Mouse (Mus musculus) forebrain, embryonic 10.5 days (tissue): ENCODE data around the gene Ly6g6e. TPM values are rescaled to one million over a fixed set of nuclear protein-coding genes. Genes with fewer than 3 reads are reported as not detected.

Experiments
- DNase-seq: peaks from one replicate; pipeline ENCODE4 v3.0.0-alpha.2; 2017; ENCODE audit warnings: low spot score; ENCODE audit errors: extremely low spot score
- H3K27ac ChIP-seq: fragments of 300-500 bp; sonication (generic); 2 replicates; pipeline ENCODE4 v1.5.1; 2016; ENCODE audit warnings: mild to moderate bottlenecking
- H3K27me3 ChIP-seq: fragments of 300-500 bp; sonication (generic); 2 replicates; pipeline ENCODE4 v1.6.1; 2016; ENCODE audit warnings: mild to moderate bottlenecking; ENCODE audit not compliant: poor library complexity, severe bottlenecking
- H3K36me3 ChIP-seq: fragments of 300-500 bp; sonication (generic); replicated peaks from 2 replicates; pipeline ENCODE4 v1.6.1; 2016; ENCODE audit warnings: mild to moderate bottlenecking, moderate library complexity
- H3K4me1 ChIP-seq: fragments of 300-500 bp; sonication (generic); 2 replicates; pipeline ENCODE4 v1.6.1; 2016
- H3K4me3 ChIP-seq: fragments of 300-500 bp; sonication (generic); 2 replicates; pipeline ENCODE4 v1.5.1; 2016; ENCODE audit warnings: mild to moderate bottlenecking, moderate library complexity
- H3K9me3 ChIP-seq: fragments of 300-500 bp; sonication (generic); 2 replicates; pipeline ENCODE4 v1.6.1; 2016; ENCODE audit warnings: mild to moderate bottlenecking, moderate library complexity
- WGBS: fragments of 180-500 bp; shearing (Covaris S2); methylation state at CpG from one replicate; pipeline ENCODE4 v1.1.7; 2016; 5-methylcytosine and 5-hydroxymethylcytosine counted together
- polyA plus RNA-seq: library from polyadenylated mRNA; unstranded; fragments of >200 nt; fragmentation: Nextera tagmentation; extraction: Ambion mirVana; gene quantifications from 2 replicates; pipeline ENCODE4 v1.2.1, GENCODE M21; 2016

The Ly6g6e gene
- polyA plus RNA-seq, 1 experiment from 2014 or later, result not detected

DNA sequence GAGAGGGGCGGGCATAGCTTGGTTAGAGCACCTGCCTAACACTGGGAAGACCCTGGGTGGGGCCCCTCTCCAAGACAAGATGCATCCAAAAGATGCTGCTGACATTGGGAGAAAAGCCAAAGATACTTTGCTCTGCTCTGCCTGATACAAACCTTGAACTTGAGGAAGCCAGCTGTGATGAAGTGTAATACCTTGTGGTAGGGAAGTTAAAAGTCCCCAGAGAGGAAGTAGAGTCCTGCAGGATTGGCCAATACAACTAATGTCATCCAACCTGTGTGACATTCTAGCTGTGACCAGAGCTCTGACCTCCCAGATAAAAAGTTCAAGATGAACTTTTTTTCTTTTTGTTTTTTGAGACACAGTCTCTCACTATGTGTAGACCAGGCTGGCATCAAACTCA, 48.4 kb downstream of the Ly6g6e start:
- Histone ChIP-seq H3K27ac (no peak overlapping the region), H3K36me3 (peaks cover 43% of the 10 kb centered on the region), H3K27me3 (no peaks in the 10 kb centered on the region), H3K4me1 (peaks cover 55% of the 10 kb centered on the region), H3K9me3 (no peaks in the 10 kb centered on the region), H3K4me3 (peak overlapping the region; percentile 68; the same call in 1 of the 2 replicates)
- WGBS, result 100% methylated on average over 1 of the region's 1 CpGs
- no peak for DNase-seq

DNA sequence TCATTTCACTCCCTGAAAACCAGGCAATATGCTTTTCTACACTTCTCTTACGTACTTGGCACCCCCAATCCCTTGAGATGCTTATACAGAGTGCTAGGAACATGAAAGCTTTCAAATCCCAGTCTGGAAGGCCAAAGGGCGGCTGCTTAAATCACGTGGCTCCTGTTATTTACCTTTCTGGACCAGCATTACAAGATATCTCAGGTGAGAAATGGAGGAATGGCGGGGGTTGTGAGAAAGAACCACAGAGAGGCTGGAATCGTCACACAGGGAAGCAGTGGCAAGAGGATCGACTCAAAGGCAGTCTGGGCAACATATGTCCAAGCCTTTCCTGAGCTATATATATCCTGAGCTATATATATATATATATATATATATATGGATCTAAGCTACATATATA, 48.9 kb downstream of the Ly6g6e start:
- no peak for DNase-seq
- 40% methylated on average over 6 of the region's 6 CpGs for WGBS
- peak overlapping the region; percentile 68 for H3K4me3 ChIP-seq
- H3K27ac ChIP-seq, result no peak overlapping the region; the same call in 1 of the 2 replicates
- peaks cover 43% of the 10 kb centered on the region for H3K36me3 ChIP-seq
- H3K4me1 ChIP-seq, result peaks cover 50% of the 10 kb centered on the region
- no peaks in the 10 kb centered on the region for H3K9me3 ChIP-seq
- H3K27me3 ChIP-seq, result no peaks in the 10 kb centered on the region

DNA sequence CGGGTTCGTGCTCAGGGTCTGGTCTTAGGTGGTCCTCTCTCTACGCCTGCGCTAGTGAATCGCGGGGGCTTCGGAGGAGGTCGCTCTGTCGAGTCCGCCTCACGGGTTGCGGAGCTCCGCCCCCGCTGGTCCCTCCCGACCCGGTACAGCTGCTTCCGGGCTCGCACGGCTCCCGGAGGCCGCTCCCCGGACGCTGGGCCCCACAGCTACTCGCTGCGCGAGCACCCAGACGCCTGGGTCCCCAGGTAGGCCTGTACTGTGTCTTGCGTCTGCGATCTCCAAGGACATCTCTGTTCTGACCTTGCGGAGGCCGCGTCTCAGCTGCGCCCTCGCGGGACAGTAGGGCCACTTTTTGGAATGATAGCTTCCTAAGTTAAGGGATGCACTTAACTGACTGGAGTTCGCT, 49.5 kb downstream of the Ly6g6e start, which contains the start of gene D17H6S53E:
Gene D17H6S53E (plus strand): TSS at position 168 of the 406 bp plus-strand sequence.
- WGBS, result under 1% methylated on average over 36 of the region's 36 CpGs
- Histone ChIP-seq H3K4me3 (peak within 1 kb of the TSS; percentile 68), H3K27ac (peak within 1 kb of the TSS; percentile 87), H3K27me3 (no peaks in the 10 kb centered on the region), H3K9me3 (no peaks in the 10 kb centered on the region), H3K36me3 (peaks cover 43% of the 10 kb centered on the region), H3K4me1 (peaks cover 48% of the 10 kb centered on the region)
- peak; percentile 71 for DNase-seq

DNA sequence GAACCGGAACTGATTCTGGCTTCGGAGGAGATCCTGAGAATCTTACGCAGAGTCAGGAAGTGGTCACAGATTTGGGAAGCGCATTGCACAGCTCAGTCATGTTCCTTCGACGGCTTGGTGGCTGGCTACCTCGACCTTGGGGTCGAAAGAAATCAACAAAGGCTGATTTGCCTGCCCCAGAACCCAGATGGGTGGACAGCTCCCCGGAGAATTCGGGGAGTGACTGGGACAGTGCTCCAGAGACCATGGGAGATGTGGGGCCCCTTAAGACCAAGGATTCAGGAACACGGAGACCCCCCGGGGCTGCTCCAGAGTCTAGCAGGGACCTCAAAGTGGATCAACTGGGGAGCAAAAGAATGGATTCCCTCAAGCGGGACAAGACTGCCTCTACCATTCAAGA, 50.3 kb downstream of the Ly6g6e start:
- 77% methylated on average over 13 of the region's 13 CpGs for WGBS
- Histone ChIP-seq H3K27ac (peak overlapping the region; percentile 87), H3K36me3 (peaks cover 43% of the 10 kb centered on the region)

More for the DNA sequence above, 50.3 kb downstream of the Ly6g6e start:
- H3K4me1 ChIP-seq, result peaks cover 43% of the 10 kb centered on the region
- no peak for DNase-seq
- H3K4me3 ChIP-seq, result peak overlapping the region; percentile 68
- no peaks in the 10 kb centered on the region for H3K9me3 ChIP-seq
- no peaks in the 10 kb centered on the region for H3K27me3 ChIP-seq

Other genes with a start within 250 kb of the Ly6g6e start
- 28.6 and 31.6 TPM in 2 replicates for gene Stk19, start 240.0 kb upstream of the Ly6g6e start, polyA plus RNA-seq
- 80.2 and 83.0 TPM in 2 replicates for gene Dxo, start 239.9 kb upstream of the Ly6g6e start, polyA plus RNA-seq
- 58.0 and 58.3 TPM in 2 replicates for gene Skiv2l, start 226.7 kb upstream of the Ly6g6e start, polyA plus RNA-seq
- gene Nelfe, start 226.5 kb upstream of the Ly6g6e start, polyA plus RNA-seq, result 150 and 153 TPM in 2 replicates
- gene Cfb, start 214.4 kb upstream of the Ly6g6e start, polyA plus RNA-seq, result 1.8 and 2.7 TPM in 2 replicates
- gene Zbtb12, start 197.4 kb upstream of the Ly6g6e start, polyA plus RNA-seq, result 6.6 and 7.0 TPM in 2 replicates
- gene Gm20547, start 194.9 kb upstream of the Ly6g6e start, polyA plus RNA-seq, result 0.05 and 0.11 TPM in 2 replicates
- gene C2, start 178.6 kb upstream of the Ly6g6e start, polyA plus RNA-seq, result 0.83 and 1.7 TPM in 2 replicates
- 93.3 and 98.8 TPM in 2 replicates for gene Ehmt2, start 178.4 kb upstream of the Ly6g6e start, polyA plus RNA-seq
- gene Slc44a4, start 162.4 kb upstream of the Ly6g6e start, polyA plus RNA-seq, result 0.06 and 0.11 TPM in 2 replicates
- 18.2 and 18.8 TPM in 2 replicates for gene Neu1, start 145.6 kb upstream of the Ly6g6e start, polyA plus RNA-seq
- 0.07 TPM in 1 of 2 replicates, not detected in the other for gene Hspa1b, start 117.7 kb upstream of the Ly6g6e start, polyA plus RNA-seq
- not detected in 2 replicates for gene Gm20481, start 107.0 kb upstream of the Ly6g6e start, polyA plus RNA-seq
- 0.94 and 2.1 TPM in 2 replicates for gene Hspa1a, start 104.7 kb upstream of the Ly6g6e start, polyA plus RNA-seq
- gene Hspa1l, start 104.2 kb upstream of the Ly6g6e start, polyA plus RNA-seq, result 1.1 TPM in 2 replicates
- 363 and 375 TPM in 2 replicates for gene Lsm2, start 95.0 kb upstream of the Ly6g6e start, polyA plus RNA-seq
- gene Vars, start 75.9 kb upstream of the Ly6g6e start, polyA plus RNA-seq, result 229 and 234 TPM in 2 replicates
- 0.19 and 0.22 TPM in 2 replicates for gene Vwa7, start 60.3 kb upstream of the Ly6g6e start, polyA plus RNA-seq
- 3.0 and 4.1 TPM in 2 replicates for gene Sapcd1, start 48.9 kb upstream of the Ly6g6e start, polyA plus RNA-seq
- gene Msh5, start 30.2 kb upstream of the Ly6g6e start, polyA plus RNA-seq, result 4.3 and 5.1 TPM in 2 replicates
- gene Clic1, start 26.9 kb upstream of the Ly6g6e start, polyA plus RNA-seq, result 174 and 179 TPM in 2 replicates
- 414 and 441 TPM in 2 replicates for gene Ddah2, start 17.9 kb upstream of the Ly6g6e start, polyA plus RNA-seq
- gene Ly6g6c, start 11.5 kb upstream of the Ly6g6e start, polyA plus RNA-seq, result 0.25 TPM in 1 of 2 replicates, not detected in the other
- gene Mpig6b, start 10.7 kb upstream of the Ly6g6e start, polyA plus RNA-seq, result 0.59 and 0.72 TPM in 2 replicates
- gene Ly6g6d, start 1.2 kb downstream of the Ly6g6e start, polyA plus RNA-seq, result 1.8 and 2.0 TPM in 2 replicates
- gene Ly6g6f, start 8.7 kb downstream of the Ly6g6e start, polyA plus RNA-seq, result 0.46 and 0.69 TPM in 2 replicates
- gene Abhd16a, start 12.4 kb downstream of the Ly6g6e start, polyA plus RNA-seq, result 51.8 and 52.7 TPM in 2 replicates
- gene Ly6g5c, start 31.4 kb downstream of the Ly6g6e start, polyA plus RNA-seq, result not detected in 2 replicates
- gene Ly6g5b, start 38.5 kb downstream of the Ly6g6e start, polyA plus RNA-seq, result 1.2 and 1.4 TPM in 2 replicates
- gene Gpank1, start 44.6 kb downstream of the Ly6g6e start, polyA plus RNA-seq, result 33.9 and 42.2 TPM in 2 replicates
- gene Csnk2b, start 45.2 kb downstream of the Ly6g6e start, polyA plus RNA-seq, result 290 and 303 TPM in 2 replicates
- 7.8 and 10.6 TPM in 2 replicates for gene D17H6S53E, start 49.5 kb downstream of the Ly6g6e start, polyA plus RNA-seq
- 0.74 and 0.97 TPM in 2 replicates for gene Apom, start 55.1 kb downstream of the Ly6g6e start, polyA plus RNA-seq
- gene Bag6, start 58.3 kb downstream of the Ly6g6e start, polyA plus RNA-seq, result 65.9 and 69.0 TPM in 2 replicates
- gene Prrc2a, start 88.0 kb downstream of the Ly6g6e start, polyA plus RNA-seq, result 195 and 200 TPM in 2 replicates
- gene Aif1, start 99.2 kb downstream of the Ly6g6e start, polyA plus RNA-seq, result 3.3 and 3.9 TPM in 2 replicates
- gene Lst1, start 111.5 kb downstream of the Ly6g6e start, polyA plus RNA-seq, result 3.3 and 4.7 TPM in 2 replicates
- 0.16 and 0.32 TPM in 2 replicates for gene Ltb, start 117.5 kb downstream of the Ly6g6e start, polyA plus RNA-seq
- gene Tnf, start 125.1 kb downstream of the Ly6g6e start, polyA plus RNA-seq, result 0.10 TPM in 1 of 2 replicates, not detected in the other
- gene Lta, start 128.4 kb downstream of the Ly6g6e start, polyA plus RNA-seq, result not detected in 2 replicates
- 0.53 TPM in 1 of 2 replicates, not detected in the other for gene Gm16181, start 143.9 kb downstream of the Ly6g6e start, polyA plus RNA-seq
- 7.0 and 7.7 TPM in 2 replicates for gene Atp6v1g2, start 156.8 kb downstream of the Ly6g6e start, polyA plus RNA-seq
- gene Nfkbil1, start 158.9 kb downstream of the Ly6g6e start, polyA plus RNA-seq, result 10.0 and 11.5 TPM in 2 replicates
- gene Ddx39b, start 164.8 kb downstream of the Ly6g6e start, polyA plus RNA-seq, result 757 and 759 TPM in 2 replicates
- gene H2-D1, start 185.8 kb downstream of the Ly6g6e start, polyA plus RNA-seq, result 57.8 and 58.6 TPM in 2 replicates
- not detected in 2 replicates for gene H2-Q1, start 243.5 kb downstream of the Ly6g6e start, polyA plus RNA-seq